Mouse (Mus musculus) 3134 (cell line): Measurements from ENCODE around the gene Dupd1.
"Not testable (repeated sequence)": the region's sequence is repeated elsewhere in the genome, so short reads cannot be mapped to it uniquely, and the experiment has no call there.

ENCODE experiments used
- DNase-seq: peaks from one replicate; pipeline ENCODE4 v3.0.0-alpha.2; 2011; ENCODE audit warnings: low spot score; ENCODE audit not compliant: insufficient read length; ENCODE audit errors: extremely low read depth

Gene Dupd1

GRCm38 (mm10) chr14:21678509-21679285 is 35.7 kb downstream of the Dupd1 start:
- DNase-seq = peak; percentile 15

- DNase-seq = no peak
These were observed 38.2 kb downstream of the Dupd1 start for GRCm38 (mm10) chr14:21676223-21676622.

- DNase-seq = no peak
These were observed 39.9 kb downstream of the Dupd1 start for GRCm38 (mm10) chr14:21674471-21674870.

DNA sequence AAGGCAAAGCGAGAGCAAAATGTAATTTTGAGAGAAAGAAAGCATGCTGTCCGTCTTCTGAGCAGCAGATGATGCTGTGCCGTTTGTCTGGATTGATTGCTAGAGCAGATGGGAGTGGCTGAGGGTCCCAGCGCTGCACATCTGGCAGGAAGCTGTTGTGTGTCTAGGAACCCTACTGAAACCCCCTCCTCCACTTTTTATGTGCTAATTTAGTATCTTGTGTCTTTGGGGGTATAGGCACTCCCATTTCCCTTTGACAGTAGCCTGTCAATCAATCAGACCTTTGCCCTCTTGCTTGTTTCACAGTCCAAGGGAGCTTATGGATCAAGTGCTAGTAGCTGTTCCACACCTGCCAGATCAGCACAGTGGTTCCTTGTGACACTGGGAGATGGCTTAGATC is 41.3 kb downstream of the Dupd1 start:
- no peak for DNase-seq

GRCm38 (mm10) chr14:21670422-21671006 is 43.9 kb downstream of the Dupd1 start:
- not testable (repeated sequence) for DNase-seq

DNA sequence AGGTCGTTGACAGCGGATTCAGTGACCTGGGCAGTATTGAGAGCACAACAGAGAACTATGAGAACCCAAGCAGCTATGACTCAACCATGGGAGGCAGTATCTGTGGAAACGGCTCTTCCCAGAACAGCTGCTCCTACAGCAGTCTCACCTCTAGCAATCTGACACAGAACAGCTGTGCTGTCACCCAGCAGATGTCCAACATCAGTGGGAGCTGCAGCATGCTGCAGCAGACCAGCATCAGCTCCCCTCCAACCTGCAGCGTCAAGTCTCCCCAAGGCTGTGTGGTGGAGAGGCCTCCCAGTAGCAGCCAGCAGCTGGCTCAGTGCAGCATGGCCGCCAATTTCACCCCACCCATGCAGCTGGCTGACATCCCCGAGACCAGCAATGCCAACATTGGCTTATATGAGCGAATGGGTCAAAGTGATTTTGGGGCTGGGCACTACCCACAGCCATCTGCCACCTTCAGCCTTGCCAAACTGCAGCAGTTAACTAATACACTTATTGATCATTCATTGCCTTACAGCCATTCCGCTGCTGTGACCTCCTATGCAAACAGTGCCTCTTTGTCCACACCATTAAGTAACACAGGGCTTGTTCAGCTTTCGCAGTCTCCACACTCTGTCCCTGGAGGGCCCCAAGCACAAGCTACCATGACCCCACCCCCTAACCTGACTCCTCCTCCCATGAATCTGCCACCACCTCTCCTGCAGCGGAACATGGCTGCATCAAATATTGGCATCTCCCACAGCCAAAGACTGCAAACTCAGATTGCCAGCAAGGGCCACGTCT is 44.5 kb downstream of the Dupd1 start:
- no peak for DNase-seq

- DNase-seq = no peak
These were observed 45.2 kb downstream of the Dupd1 start for GRCm38 (mm10) chr14:21669218-21669617.

GRCm38 (mm10) chr14:21662465-21663142 is 51.8 kb downstream of the Dupd1 start:
- DNase-seq = no peak

- no peak for DNase-seq
These were observed 54.7 kb downstream of the Dupd1 start for GRCm38 (mm10) chr14:21659652-21660051.

DNA sequence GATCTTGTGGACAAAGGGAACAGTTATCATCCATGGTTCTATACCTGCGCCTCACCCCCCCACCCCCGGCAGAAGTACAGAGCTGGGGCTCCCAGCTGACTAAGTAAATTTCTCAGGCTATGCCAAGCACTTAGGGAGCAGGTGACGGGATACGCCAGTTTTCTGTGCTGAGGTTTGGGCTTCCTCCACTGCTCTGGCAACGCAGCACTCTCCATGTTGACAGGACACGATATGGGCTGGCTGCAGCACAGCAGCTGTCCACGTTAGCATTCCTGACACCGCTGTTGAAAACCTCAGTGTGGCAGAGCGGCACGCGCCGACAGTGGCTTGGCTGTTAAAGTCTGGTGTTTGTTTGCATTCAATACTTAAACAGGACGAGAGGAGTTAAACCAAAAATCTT is 55.2 kb downstream of the Dupd1 start:
- DNase-seq = no peak

DNA sequence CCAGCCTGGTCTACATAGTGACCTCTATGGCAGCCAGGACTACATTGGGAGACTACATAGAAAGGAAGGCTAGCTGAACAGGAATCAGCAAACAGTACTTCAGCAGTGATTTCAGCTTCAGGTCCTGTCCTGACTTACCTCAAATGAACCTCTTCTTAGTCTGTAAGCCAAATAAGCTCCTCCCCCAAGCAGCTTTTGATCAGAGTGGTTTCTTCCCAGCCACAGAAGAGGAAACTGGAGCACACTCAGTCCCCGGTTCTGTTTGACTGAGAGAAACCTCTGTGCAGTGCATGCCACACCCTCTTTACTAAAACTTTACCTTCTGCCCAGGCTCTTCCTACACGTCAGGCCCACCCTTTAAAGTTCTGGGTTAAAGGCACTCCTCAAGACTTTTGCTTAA is 60.6 kb downstream of the Dupd1 start:
- no peak for DNase-seq

GRCm38 (mm10) chr14:21640806-21641435 is 73.5 kb downstream of the Dupd1 start:
- DNase-seq = no peak

DNA sequence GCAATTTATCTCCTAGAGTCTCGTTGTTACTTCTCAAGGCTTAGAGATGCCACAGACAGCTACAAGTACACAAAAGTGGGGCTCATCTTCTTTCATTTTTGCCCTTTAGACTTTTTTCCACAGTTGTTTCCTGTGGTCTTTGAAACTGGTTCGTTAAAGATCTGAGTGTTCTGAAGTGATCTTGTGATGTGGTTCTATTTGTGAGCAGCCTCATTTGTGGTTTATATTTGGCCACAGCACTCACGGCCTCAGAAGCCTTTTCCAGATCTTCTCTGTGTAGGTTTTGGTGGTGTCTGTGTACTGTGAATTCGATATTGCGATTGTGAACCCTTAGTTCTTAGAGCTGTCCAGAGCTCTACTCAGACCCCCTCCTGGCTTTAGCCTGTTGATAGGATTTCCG is 77.8 kb downstream of the Dupd1 start:
- no peak for DNase-seq

DNA sequence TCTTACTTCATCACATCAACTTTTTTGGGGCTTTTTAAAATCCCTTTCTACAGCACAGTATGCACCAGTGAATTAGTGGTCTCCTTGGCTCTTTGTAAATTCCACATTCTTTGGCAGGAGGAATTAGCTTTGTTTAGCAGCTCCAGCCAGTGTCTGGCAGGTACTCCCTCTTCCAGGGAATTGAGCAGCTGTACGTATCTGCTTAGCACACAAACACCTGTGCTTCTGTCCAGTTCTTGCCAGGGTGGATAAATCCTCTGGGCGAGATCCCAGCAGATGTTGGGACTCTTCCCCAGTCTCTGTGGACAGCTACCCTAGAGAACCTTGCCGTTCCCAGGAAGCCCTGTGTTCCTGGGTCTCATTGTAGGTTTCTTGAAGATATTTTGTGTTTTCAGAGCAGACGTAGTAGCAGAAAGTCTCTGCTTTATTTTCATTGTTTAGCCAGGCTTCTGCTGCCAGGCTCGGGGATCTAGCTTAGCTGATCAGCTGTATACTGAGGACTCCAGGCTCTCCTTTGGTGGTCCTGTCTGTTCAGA is 82.6 kb downstream of the Dupd1 start:
- no peak for DNase-seq
